In genomic region chr16:24434531-24435114, GRCm38 (mm10) we compare ENCODE assay signal across 9 mouse cellular contexts. TPM values are rescaled to one million over a fixed set of nuclear protein-coding genes. Genes with fewer than 3 reads are reported as not detected.
DNase-seq lines count a peak whose midpoint lies in the region; ATAC-seq lines count a peak whose summit lies in the region.
"Had no signal": no experiment of that assay in that cellular context is flagged by ENCODE, and none has a peak within 500 bp of the region (broad histone marks: within the 10 kb centered on the region; RNA-seq: fewer than 3 reads in every experiment).

No protein-coding gene starts in this region.

- peak; percentile 84 for ATAC-seq in heart, embryonic 16.5 days (replicated peaks; ENCODE audit: extremely low read depth, insufficient read depth, low FRiP score)
- no peak for ATAC-seq in limb, embryonic 13.5 days (ENCODE audit: low FRiP score, low read depth)

- H3K4me3 ChIP-seq in heart, embryonic 16.5 days (ENCODE audit: low read length), result peak overlapping the region; percentile 7; the same call in 1 of the 2 replicates
- no peak overlapping the region for H3K4me3 ChIP-seq in limb, embryonic 13.5 days
- H3K4me3 ChIP-seq: lung, embryonic 15.5 days had no signal

- H3K36me3 ChIP-seq in heart, embryonic 16.5 days (ENCODE audit: control insufficient read depth, insufficient read depth), result no peaks in the 10 kb centered on the region
- no peaks in the 10 kb centered on the region for H3K36me3 ChIP-seq in limb, embryonic 13.5 days
- H3K36me3 ChIP-seq: lung, embryonic 15.5 days had no signal

- whole genome bisulfite sequencing in heart, embryonic 16.5 days, result 16% methylated on average over 7 of the region's 7 CpGs
- WGBS in limb, embryonic 13.5 days, result 22% methylated on average over 7 of the region's 7 CpGs

- H3K9me3 ChIP-seq in heart, embryonic 16.5 days (replicated peaks; ENCODE audit: control insufficient read depth, low read length), result no peaks in the 10 kb centered on the region
- no peaks in the 10 kb centered on the region for H3K9me3 ChIP-seq in limb, embryonic 13.5 days
- H3K9me3 ChIP-seq: lung, embryonic 15.5 days had no signal

- H3K27ac ChIP-seq in heart, embryonic 16.5 days (ENCODE audit: low read length), result peak overlapping the region; percentile 89
- H3K27ac ChIP-seq in limb, embryonic 13.5 days, result peak overlapping the region; percentile 69
- H3K27ac ChIP-seq: lung, embryonic 15.5 days had no signal

- no peaks in the 10 kb centered on the region for H3K27me3 ChIP-seq in heart, embryonic 16.5 days (ENCODE audit: control insufficient read depth, insufficient read depth, low read length)
- no peaks in the 10 kb centered on the region for H3K27me3 ChIP-seq in limb, embryonic 13.5 days
- H3K27me3 ChIP-seq: lung, embryonic 15.5 days had no signal

- peaks cover 62% of the 10 kb centered on the region for H3K4me1 ChIP-seq in heart, embryonic 16.5 days (ENCODE audit: control insufficient read depth, insufficient read depth, low read length)
- H3K4me1 ChIP-seq in limb, embryonic 13.5 days, result peaks cover 42% of the 10 kb centered on the region

- peak overlapping the region; percentile 57 for H3K9ac ChIP-seq in heart, embryonic 16.5 days (ENCODE audit: low read length)
- peak overlapping the region; percentile 20; the same call in 1 of the 2 replicates for H3K9ac ChIP-seq in limb, embryonic 13.5 days
- H3K9ac ChIP-seq: lung, embryonic 15.5 days had no signal

- peak overlapping the region; percentile 45 for H3K4me2 ChIP-seq in heart, embryonic 16.5 days (ENCODE audit: low read depth, low read length)
- H3K4me2 ChIP-seq in limb, embryonic 13.5 days (replicated peaks), result peak overlapping the region; percentile 25
- H3K4me2 ChIP-seq: lung, embryonic 15.5 days had no signal

- peak; percentile 34 for DNase-seq in thymus, postnatal 14 days
- no peak for DNase-seq in thymus, postnatal 36 days
- peak; percentile 29 to 53 for DNase-seq in cerebellum, postnatal 36 days
- no peak for DNase-seq in spleen, adult 18-20 months
- no peak for DNase-seq in spleen, postnatal 36 days (ENCODE audit: low spot score in 2 of 2)
- no peak for DNase-seq in MN1 (ENCODE audit: low spot score)

RNA-seq across cellular contexts. Expression of gene Lpp, which starts 41.3 kb away (rescaled TPM):
- 42.6 and 46.2 TPM in 2 replicates for polyA plus RNA-seq in heart, embryonic 16.5 days (2015; fragmentation: Nextera tagmentation; extraction: Ambion mirVana)
- polyA plus RNA-seq in limb, embryonic 13.5 days (2015; fragmentation: Nextera tagmentation; extraction: Ambion mirVana), result 52.6 and 56.0 TPM in 2 replicates

Comparison
In these comparisons a context has a peak if more than half of its experiments do, and no peak if none do; other contexts are left out.
1. DNase-seq: peak in thymus, postnatal 14 days (single experiment) and cerebellum, postnatal 36 days (2 of 2); none in thymus, postnatal 36 days (0 of 2), spleen, adult 18-20 months (0 of 2), spleen, postnatal 36 days (0 of 2) and MN1 (single experiment).